In genomic region chr6:114293511-114293910, GRCm38 (mm10) we compare ENCODE assay signal across 12 mouse cellular contexts. TPM values are rescaled to one million over a fixed set of nuclear protein-coding genes. Genes with fewer than 3 reads are reported as not detected.
DNase-seq lines count a peak whose midpoint lies in the region; ATAC-seq and TF ChIP-seq lines count a peak whose summit lies in the region.
"Had no signal": no experiment of that assay in that cellular context is flagged by ENCODE, and none has a peak within 500 bp of the region (broad histone marks: within the 10 kb centered on the region; RNA-seq: fewer than 3 reads in every experiment).

No protein-coding gene starts in this region.

- no peak for ATAC-seq in intestine, postnatal 0 days

- H3K9ac ChIP-seq in intestine, postnatal 0 days (ENCODE audit: low read depth, low read length): no peak overlapping the region
- H3K9ac ChIP-seq: heart, embryonic 13.5 days; liver, embryonic 15.5 days had no signal

- no peak for TF ChIP-seq CTCF in layer of hippocampus, adult 2 months (conservative IDR thresholded peaks at IDR 0.05)
- TF ChIP-seq CTCF in intestine, postnatal 0 days (IDR thresholded peaks at IDR 0.05; ENCODE audit: low read depth): no peak

- peak; percentile 61 to 63 for DNase-seq in cerebellum, postnatal 10 days
- DNase-seq in cerebellum, adult 11-12 months: no peak
- no peak for DNase-seq in layer of hippocampus, adult 2 months (ENCODE audit: low spot score in 2 of 2)
- no peak for DNase-seq in layer of hippocampus, adult 9-10 months (ENCODE audit: low spot score)
- DNase-seq in embryonic facial prominence, embryonic 10.5 days (ENCODE audit: low spot score): no peak
- peak; percentile 9 for DNase-seq in lung, postnatal 36 days
- no peak for DNase-seq in urinary bladder, postnatal 4 days (ENCODE audit: low spot score in 2 of 2)
- DNase-seq: cerebellum, adult 8-10 months; kidney, postnatal 36 days had no signal

- H3K9me3 ChIP-seq in embryonic facial prominence, embryonic 10.5 days: no peaks in the 10 kb centered on the region
- no peaks in the 10 kb centered on the region for H3K9me3 ChIP-seq in intestine, postnatal 0 days (ENCODE audit: control insufficient read depth)
- H3K9me3 ChIP-seq: heart, embryonic 13.5 days; liver, embryonic 15.5 days had no signal

- no peak overlapping the region for H3K4me3 ChIP-seq in layer of hippocampus, adult 2 months
- no peak overlapping the region for H3K4me3 ChIP-seq in embryonic facial prominence, embryonic 10.5 days
- no peak overlapping the region for H3K4me3 ChIP-seq in intestine, postnatal 0 days (ENCODE audit: low read depth, low read length)
- H3K4me3 ChIP-seq: heart, embryonic 13.5 days; liver, embryonic 15.5 days had no signal

- no peak overlapping the region for H3K4me2 ChIP-seq in intestine, postnatal 0 days (replicated peaks; ENCODE audit: low read depth)
- H3K4me2 ChIP-seq: heart, embryonic 13.5 days; liver, embryonic 15.5 days had no signal

- WGBS in embryonic facial prominence, embryonic 10.5 days: 35% methylated on average over 8 of the region's 8 CpGs
- WGBS in intestine, postnatal 0 days: 42% methylated on average over 8 of the region's 8 CpGs

- H3K27ac ChIP-seq in layer of hippocampus, adult 2 months: peak overlapping the region; percentile 91
- peak overlapping the region; percentile 51; the same call in 1 of the 2 replicates for H3K27ac ChIP-seq in embryonic facial prominence, embryonic 10.5 days (replicated peaks)
- H3K27ac ChIP-seq in intestine, postnatal 0 days (ENCODE audit: low read depth, low read length): no peak overlapping the region
- H3K27ac ChIP-seq: heart, embryonic 13.5 days; liver, embryonic 15.5 days had no signal

- no peaks in the 10 kb centered on the region for H3K36me3 ChIP-seq in embryonic facial prominence, embryonic 10.5 days (replicated peaks)
- H3K36me3 ChIP-seq in intestine, postnatal 0 days (ENCODE audit: control insufficient read depth, insufficient read depth): no peaks in the 10 kb centered on the region
- H3K36me3 ChIP-seq: heart, embryonic 13.5 days; liver, embryonic 15.5 days had no signal

- peaks cover 44% of the 10 kb centered on the region for H3K4me1 ChIP-seq in embryonic facial prominence, embryonic 10.5 days
- H3K4me1 ChIP-seq in intestine, postnatal 0 days (replicated peaks; ENCODE audit: control insufficient read depth, insufficient read depth, low read length): 0 out of 2 replicates have a peak, but pooled peaks cover 2% of the 10 kb centered on the region
- H3K4me1 ChIP-seq: liver, embryonic 15.5 days had no signal

- peaks cover 10% of the 10 kb centered on the region; the same call in 1 of the 2 replicates for H3K27me3 ChIP-seq in embryonic facial prominence, embryonic 10.5 days (replicated peaks; ENCODE audit: low read depth, poor library complexity, severe bottlenecking)
- H3K27me3 ChIP-seq in intestine, postnatal 0 days (replicated peaks; ENCODE audit: control insufficient read depth, insufficient read depth, low read length): peaks cover 5% of the 10 kb centered on the region; the same call in 1 of the 2 replicates

RNA-seq across cellular contexts. Expression of gene Slc6a1, which starts 11.1 kb away (rescaled TPM):
- 100 to 1,000 TPM; 282 to 286 TPM for total RNA-seq in layer of hippocampus, adult 2 months (2021)
- 1.4 and 2.4 TPM in 2 replicates for polyA plus RNA-seq in embryonic facial prominence, embryonic 10.5 days (2016; fragmentation: Nextera tagmentation; extraction: Ambion mirVana)
- polyA plus RNA-seq in intestine, postnatal 0 days (2015; fragmentation: Nextera tagmentation; extraction: Ambion mirVana): not detected in 2 replicates

Comparison
In these comparisons a context has a peak if more than half of its experiments do, and no peak if none do; other contexts are left out.
1. DNase-seq: peak in cerebellum, postnatal 10 days (2 of 2) and lung, postnatal 36 days (single experiment); none in cerebellum, adult 11-12 months (single experiment), layer of hippocampus, adult 2 months (0 of 2), layer of hippocampus, adult 9-10 months (single experiment), embryonic facial prominence, embryonic 10.5 days (single experiment) and urinary bladder, postnatal 4 days (0 of 2).